Mouse (Mus musculus) G1E (cell line): ENCODE results near the gene Tmprss9.

ENCODE experiments used
- CTCF ChIP-seq: IDR thresholded peaks from 2 replicates; pipeline ENCODE4 v1.5.1; 2012; ENCODE audit warnings: low read depth, low read length, inconsistent platforms, mixed read lengths
- GATA1 ChIP-seq: IDR thresholded peaks from 2 replicates; pipeline ENCODE4 v1.6.1; 2012; ENCODE audit warnings: borderline replicate concordance, low read length, inconsistent platforms, mixed read lengths
- TAL1 ChIP-seq: conservative IDR thresholded peaks from 2 replicates; pipeline ENCODE4 v1.6.1; 2012; ENCODE audit warnings: low read depth, low read length, inconsistent platforms, mixed read lengths

- no peak for TF ChIP-seq CTCF
- TF ChIP-seq TAL1 = no peak
- no peak for TF ChIP-seq GATA1
Measured at GRCm38 (mm10) chr10:80904004-80904693, 32.5 kb downstream of the Tmprss9 start.
